Mouse (Mus musculus) gonadal fat pad, adult 2 months (tissue): Measurements from ENCODE around the gene Tnfsf12. TPM values are rescaled to one million over a fixed set of nuclear protein-coding genes. Genes with fewer than 3 reads are reported as not detected.

Experiments
- DNase-seq: peaks from one replicate; pipeline ENCODE4 v3.0.0-alpha.2; 2012; ENCODE audit warnings: low read depth
- polyA plus RNA-seq: library from polyadenylated mRNA; depleted of rRNA; stranded (reverse); fragments of >200 nt; gene quantifications from 2 replicates; pipeline ENCODE4 v1.2.3, GENCODE M21; 2012; rRNA removed

Gene Tnfsf12
- polyA plus RNA-seq, 1 experiment, result 21.3 TPM

DNA sequence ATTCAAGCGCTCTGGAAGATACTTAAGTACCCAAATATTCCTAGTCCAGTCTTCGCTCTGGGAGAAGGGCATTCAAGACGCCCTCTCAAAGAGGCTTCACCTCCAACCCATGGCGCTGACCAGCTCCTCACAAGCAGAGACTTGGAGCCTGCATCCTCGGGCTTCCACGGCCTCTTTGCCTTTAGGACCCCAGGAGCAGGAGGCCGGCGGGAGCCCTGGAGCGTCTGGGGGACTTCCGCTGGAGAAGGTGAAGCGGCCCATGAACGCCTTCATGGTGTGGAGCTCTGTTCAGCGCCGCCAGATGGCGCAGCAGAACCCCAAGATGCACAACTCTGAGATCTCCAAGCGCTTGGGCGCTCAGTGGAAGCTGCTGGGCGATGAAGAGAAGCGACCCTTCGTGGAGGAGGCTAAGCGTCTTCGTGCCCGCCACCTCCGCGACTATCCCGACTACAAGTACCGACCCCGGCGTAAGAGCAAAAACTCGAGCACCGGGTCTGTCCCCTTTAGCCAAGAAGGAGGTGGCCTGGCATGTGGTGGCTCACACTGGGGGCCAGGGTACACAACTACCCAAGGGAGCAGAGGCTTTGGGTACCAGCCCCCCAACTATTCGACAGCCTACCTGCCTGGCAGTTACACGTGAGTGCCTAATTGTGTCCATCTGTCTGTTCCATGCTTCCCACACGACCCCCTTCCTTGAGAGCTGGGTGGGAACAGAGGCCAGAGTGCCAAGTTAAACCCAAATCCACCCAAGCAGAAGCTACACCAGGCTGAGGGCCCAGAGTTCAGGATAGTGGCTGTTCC lies 40.2 kb downstream of the Tnfsf12 start, which contains the start of gene Sox15:
Gene Sox15, plus strand, starts transcription at position 51 of the 801 bp plus-strand sequence.
- no peak for DNase-seq

DNA sequence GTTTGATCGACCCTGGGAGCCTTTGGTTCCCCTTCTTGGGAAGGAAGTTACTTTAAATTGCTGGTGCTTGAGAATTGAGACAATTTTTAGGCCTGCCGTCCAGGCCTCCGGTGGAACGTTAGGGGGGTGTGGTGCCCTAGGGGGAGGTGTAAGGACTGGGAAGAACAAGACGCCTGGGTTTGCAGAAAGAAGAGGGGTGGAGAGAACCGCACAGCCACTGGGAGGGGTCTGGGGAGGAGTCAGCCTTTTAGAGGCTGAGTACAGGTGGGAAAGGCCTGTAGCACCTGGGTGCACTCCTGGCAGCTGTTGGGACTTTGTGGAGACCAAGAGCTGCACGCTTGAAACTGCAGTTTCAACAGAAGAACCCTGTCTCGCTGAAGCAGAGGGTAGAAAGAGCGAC lies 40.9 kb downstream of the Tnfsf12 start:
- no peak for DNase-seq

- no peak for DNase-seq
These were observed 42.2 kb downstream of the Tnfsf12 start for GRCm38 (mm10) chr11:69653399-69653798.

GRCm38 (mm10) chr11:69645860-69646259 lies 49.8 kb downstream of the Tnfsf12 start:
- no peak for DNase-seq

Other genes starting within 250 kb of the Tnfsf12 start
- gene Dnah2, start 146.7 kb downstream of the Tnfsf12 start, polyA plus RNA-seq, result 0.88 and 1.1 TPM in 2 replicates
- 0.93 and 1.1 TPM in 2 replicates for gene Efnb3, start 135.6 kb downstream of the Tnfsf12 start, polyA plus RNA-seq
- 13.1 and 14.9 TPM in 2 replicates for gene Wrap53, start 115.6 kb downstream of the Tnfsf12 start, polyA plus RNA-seq
- gene Trp53, start 115.5 kb downstream of the Tnfsf12 start, polyA plus RNA-seq, result 58.2 and 62.0 TPM in 2 replicates
- 12.5 and 18.1 TPM in 2 replicates for gene Atp1b2, start 89.9 kb downstream of the Tnfsf12 start, polyA plus RNA-seq
- gene Shbg, start 77.9 kb downstream of the Tnfsf12 start, polyA plus RNA-seq, result not detected in 2 replicates
- gene Sat2, start 73.8 kb downstream of the Tnfsf12 start, polyA plus RNA-seq, result 10.3 and 11.2 TPM in 2 replicates
- 69.7 and 80.8 TPM in 2 replicates for gene Fxr2, start 62.9 kb downstream of the Tnfsf12 start, polyA plus RNA-seq
- 1.9 and 2.4 TPM in 2 replicates for gene Sox15, start 40.5 kb downstream of the Tnfsf12 start, polyA plus RNA-seq
- 118 and 159 TPM in 2 replicates for gene Mpdu1, start 33.2 kb downstream of the Tnfsf12 start, polyA plus RNA-seq
- gene Cd68, start 29.7 kb downstream of the Tnfsf12 start, polyA plus RNA-seq, result 31.8 and 35.9 TPM in 2 replicates
- gene Eif4a1, start 23.4 kb downstream of the Tnfsf12 start, polyA plus RNA-seq, result 311 and 352 TPM in 2 replicates
- 58.7 and 72.4 TPM in 2 replicates for gene Senp3, start 13.8 kb downstream of the Tnfsf12 start, polyA plus RNA-seq
- 4.6 and 4.7 TPM in 2 replicates for gene Tnfsf13, start 10.1 kb downstream of the Tnfsf12 start, polyA plus RNA-seq
- 4.2 and 4.9 TPM in 2 replicates for gene Tnfsfm13, start 249 bp upstream of the Tnfsf12 start, polyA plus RNA-seq
- 18.5 and 48.2 TPM in 2 replicates for gene Polr2a, start 62.8 kb upstream of the Tnfsf12 start, polyA plus RNA-seq
- gene Slc35g3, start 66.1 kb upstream of the Tnfsf12 start, polyA plus RNA-seq, result 0.22 and 0.51 TPM in 2 replicates
- gene Zbtb4, start 70.1 kb upstream of the Tnfsf12 start, polyA plus RNA-seq, result 30.6 and 32.9 TPM in 2 replicates
- 15.3 and 18.3 TPM in 2 replicates for gene Chrnb1, start 100.1 kb upstream of the Tnfsf12 start, polyA plus RNA-seq
- 6.9 and 7.7 TPM in 2 replicates for gene Fgf11, start 106.0 kb upstream of the Tnfsf12 start, polyA plus RNA-seq
- 12.9 and 20.5 TPM in 2 replicates for gene Tmem102, start 109.8 kb upstream of the Tnfsf12 start, polyA plus RNA-seq
- 0.18 and 0.47 TPM in 2 replicates for gene Gm39566, start 119.4 kb upstream of the Tnfsf12 start, polyA plus RNA-seq
- 6.8 and 9.8 TPM in 2 replicates for gene Spem2, start 122.6 kb upstream of the Tnfsf12 start, polyA plus RNA-seq
- 11.3 and 16.5 TPM in 2 replicates for gene Spem1, start 126.3 kb upstream of the Tnfsf12 start, polyA plus RNA-seq
- gene Nlgn2, start 141.9 kb upstream of the Tnfsf12 start, polyA plus RNA-seq, result 19.0 and 23.8 TPM in 2 replicates
- gene Tmem256, start 142.7 kb upstream of the Tnfsf12 start, polyA plus RNA-seq, result 179 and 279 TPM in 2 replicates
- 60.4 and 66.9 TPM in 2 replicates for gene Plscr3, start 150.5 kb upstream of the Tnfsf12 start, polyA plus RNA-seq
- 26.0 and 32.5 TPM in 2 replicates for gene Tnk1, start 162.9 kb upstream of the Tnfsf12 start, polyA plus RNA-seq
- not detected in 2 replicates for gene Tmem95, start 182.2 kb upstream of the Tnfsf12 start, polyA plus RNA-seq
- gene Kctd11, start 185.6 kb upstream of the Tnfsf12 start, polyA plus RNA-seq, result 9.0 and 10.0 TPM in 2 replicates
- gene Acap1, start 199.7 kb upstream of the Tnfsf12 start, polyA plus RNA-seq, result 37.7 and 38.2 TPM in 2 replicates
- gene 2810408A11Rik, start 205.1 kb upstream of the Tnfsf12 start, polyA plus RNA-seq, result 5.4 and 5.9 TPM in 2 replicates
- 42.3 and 45.0 TPM in 2 replicates for gene Neurl4, start 205.2 kb upstream of the Tnfsf12 start, polyA plus RNA-seq
- gene Gps2, start 218.0 kb upstream of the Tnfsf12 start, polyA plus RNA-seq, result 56.9 and 61.2 TPM in 2 replicates
- 457 and 520 TPM in 2 replicates for gene Eif5a, start 226.1 kb upstream of the Tnfsf12 start, polyA plus RNA-seq
- gene Ybx2, start 239.9 kb upstream of the Tnfsf12 start, polyA plus RNA-seq, result 19.2 and 37.4 TPM in 2 replicates